Mouse (Mus musculus) forebrain, embryonic 14.5 days (tissue): Measurements from ENCODE around the gene Nkain4. TPM values are rescaled to one million over a fixed set of nuclear protein-coding genes. Genes with fewer than 3 reads are reported as not detected.

ENCODE experiments used
- ATAC-seq: fragments of 200-750 bp; cut with Nextera tagmentation; 2 replicates; pipeline ENCODE4 v1.8.0; 2017; ENCODE audit warnings: mild to moderate bottlenecking, moderate library complexity
- DNase-seq: peaks from one replicate; pipeline ENCODE4 v3.0.0-alpha.2; 2015; ENCODE audit warnings: low spot score
- H3K27ac ChIP-seq: fragments of 300-500 bp; sonication (generic); 2 replicates; pipeline ENCODE4 v1.5.1; 2014; ENCODE audit warnings: low read depth, mild to moderate bottlenecking, control low read depth, low read length, moderate library complexity
- H3K27me3 ChIP-seq: fragments of 300-500 bp; sonication (generic); replicated peaks from 2 replicates; pipeline ENCODE4 v1.6.1; 2014; ENCODE audit warnings: low read length, control low read depth, mixed read lengths; ENCODE audit not compliant: control insufficient read depth, insufficient read depth
- H3K36me3 ChIP-seq: fragments of 300-500 bp; sonication (generic); 2 replicates; pipeline ENCODE4 v1.6.1; 2014; ENCODE audit warnings: low read length, control low read depth; ENCODE audit not compliant: control insufficient read depth, insufficient read depth
- H3K4me1 ChIP-seq: fragments of 300-500 bp; sonication (generic); 2 replicates; pipeline ENCODE4 v1.6.1; 2014; ENCODE audit warnings: antibody characterized with exemption, low read length, control low read depth; ENCODE audit not compliant: control insufficient read depth, insufficient read depth
- H3K4me2 ChIP-seq: fragments of 300-500 bp; sonication (generic); 2 replicates; pipeline ENCODE4 v1.6.1; 2014; ENCODE audit warnings: mild to moderate bottlenecking, control low read depth, low read length
- H3K4me3 ChIP-seq: fragments of 300-500 bp; sonication (generic); 2 replicates; pipeline ENCODE4 v1.5.1; 2014; ENCODE audit warnings: low read depth, low read length, control low read depth
- H3K9ac ChIP-seq: fragments of 300-500 bp; sonication (generic); 2 replicates; pipeline ENCODE4 v1.6.1; 2014; ENCODE audit warnings: mild to moderate bottlenecking, low read length, control low read depth, moderate library complexity
- H3K9me3 ChIP-seq: fragments of 300-500 bp; sonication (generic); replicated peaks from 2 replicates; pipeline ENCODE4 v1.6.1; 2016; ENCODE audit warnings: low read length, control low read depth, mixed read lengths; ENCODE audit not compliant: control insufficient read depth
- WGBS: fragments of 180-500 bp; shearing (Covaris S2); extraction: QIAGEN DNeasy Blood & Tissue Kit; methylation state at CpG from one replicate; pipeline ENCODE4 v1.1.7; 2014; 5-methylcytosine and 5-hydroxymethylcytosine counted together
- polyA plus RNA-seq: library from polyadenylated mRNA; unstranded; fragments of >200 nt; fragmentation: Nextera tagmentation; extraction: Ambion mirVana; gene quantifications from 2 replicates; pipeline ENCODE4 v1.2.1, GENCODE M21; 2014

Nkain4 gene
- polyA plus RNA-seq, 1 experiment from 2014 or later, result 57.3 TPM

- 36% methylated on average over 4 of the region's 4 CpGs for WGBS
- Histone ChIP-seq H3K27ac (no peak within 1 kb of the TSS), H3K9ac (no peak within 1 kb of the TSS)
Measured at GRCm38 (mm10) chr2:180928723-180929122, 25.8 kb downstream of the Nkain4 start, which contains the start of gene Birc7. Birc7 (plus strand) TSS chr2:180929023.

DNA sequence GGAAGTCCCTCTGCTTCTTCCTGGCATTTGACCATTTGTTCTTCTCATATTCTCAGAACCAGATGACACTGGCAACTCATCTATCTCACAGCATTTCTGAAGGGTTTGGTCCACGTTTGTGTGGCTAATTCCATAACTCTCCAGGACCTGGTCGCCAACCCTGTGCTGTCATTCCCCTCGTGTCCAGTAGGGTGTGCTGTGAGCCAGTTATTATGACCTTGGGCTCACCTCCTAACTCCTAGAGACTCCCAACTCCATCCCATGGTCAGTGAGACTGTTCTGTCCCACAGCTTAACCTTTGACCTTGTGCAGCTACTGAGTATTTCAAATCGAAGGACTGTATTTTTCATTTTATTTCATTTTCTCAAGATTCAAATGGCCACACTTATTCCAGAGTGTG, 29.3 kb downstream of the Nkain4 start:
- H3K9ac ChIP-seq, result no peak overlapping the region
- H3K4me2 ChIP-seq, result no peak overlapping the region
- H3K27me3 ChIP-seq, result no peaks in the 10 kb centered on the region
- no peak overlapping the region for H3K27ac ChIP-seq
- no peaks in the 10 kb centered on the region for H3K4me1 ChIP-seq
- no peaks in the 10 kb centered on the region for H3K36me3 ChIP-seq
- no peak for ATAC-seq
- no peak overlapping the region for H3K4me3 ChIP-seq
- DNase-seq, result peak; percentile 78
- WGBS, result 8% methylated on average over 4 of the region's 4 CpGs
- H3K9me3 ChIP-seq, result no peaks in the 10 kb centered on the region

More at GRCm38 (mm10) chr2:180928723-180929122, 25.8 kb downstream of the Nkain4 start, which contains the start of gene Birc7:
- Histone ChIP-seq H3K4me2 (no peak within 1 kb of the TSS), H3K36me3 (no peaks in the 10 kb centered on the region), H3K4me1 (no peaks in the 10 kb centered on the region), H3K27me3 (no peaks in the 10 kb centered on the region), H3K9me3 (no peaks in the 10 kb centered on the region), H3K4me3 (no peak within 1 kb of the TSS)
- ATAC-seq, result no peak
- DNase-seq, result no peak

GRCm38 (mm10) chr2:180922739-180923138, 31.8 kb downstream of the Nkain4 start:
- Histone ChIP-seq H3K4me3 (no peak overlapping the region), H3K9me3 (no peaks in the 10 kb centered on the region), H3K4me1 (peaks cover 8% of the 10 kb centered on the region), H3K27me3 (no peaks in the 10 kb centered on the region), H3K36me3 (peaks cover 11% of the 10 kb centered on the region), H3K9ac (no peak overlapping the region), H3K27ac (no peak overlapping the region), H3K4me2 (no peak overlapping the region)
- no peak for DNase-seq
- no peak for ATAC-seq
- WGBS, result 88% methylated on average over 6 of the region's 6 CpGs

DNA sequence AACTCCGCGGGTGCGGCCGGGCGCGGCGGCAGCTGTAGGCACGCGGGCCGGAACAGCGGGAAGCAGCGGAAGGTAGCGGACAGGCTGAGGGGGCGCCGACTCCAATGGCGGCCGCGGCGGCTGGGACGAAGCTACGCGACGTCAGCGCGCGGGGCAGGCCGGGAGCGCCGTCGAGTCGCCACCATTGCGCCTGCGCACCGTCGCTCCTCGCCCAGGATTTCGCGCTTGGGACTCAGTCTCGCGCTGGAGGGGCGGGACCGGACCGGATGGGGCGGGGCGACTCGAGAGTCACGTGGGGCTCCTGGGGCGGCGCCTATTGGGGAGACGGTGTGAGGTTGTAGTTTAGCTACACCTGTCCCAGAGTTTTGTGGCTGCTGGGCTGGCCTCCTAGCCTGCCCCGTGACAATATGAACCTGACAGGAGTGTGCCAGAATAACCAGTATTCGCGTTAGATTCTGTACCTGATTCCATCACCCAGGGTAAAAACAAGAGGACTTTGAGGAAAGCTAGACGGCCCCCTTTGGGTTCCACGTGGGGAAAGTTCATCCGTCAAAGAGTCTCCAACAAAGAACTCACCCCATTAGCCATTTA, 33.6 kb downstream of the Nkain4 start, which contains the start of gene Ythdf1:
Gene Ythdf1 (minus strand): TSS at position 140 of the 591 bp plus-strand sequence.
- peak; percentile 96 for ATAC-seq
- peak within 1 kb of the TSS; percentile 100 for H3K4me3 ChIP-seq
- WGBS, result under 1% methylated on average over 55 of the region's 56 CpGs
- DNase-seq, result peak; percentile 98
- H3K9me3 ChIP-seq, result no peaks in the 10 kb centered on the region
- H3K27me3 ChIP-seq, result no peaks in the 10 kb centered on the region
- peak within 1 kb of the TSS; percentile 91 for H3K4me2 ChIP-seq
- H3K36me3 ChIP-seq, result peaks cover 29% of the 10 kb centered on the region
- peak within 1 kb of the TSS; percentile 97 for H3K9ac ChIP-seq
- peaks cover 8% of the 10 kb centered on the region for H3K4me1 ChIP-seq
- peak within 1 kb of the TSS; percentile 48; the same call in 1 of the 2 replicates for H3K27ac ChIP-seq

DNA sequence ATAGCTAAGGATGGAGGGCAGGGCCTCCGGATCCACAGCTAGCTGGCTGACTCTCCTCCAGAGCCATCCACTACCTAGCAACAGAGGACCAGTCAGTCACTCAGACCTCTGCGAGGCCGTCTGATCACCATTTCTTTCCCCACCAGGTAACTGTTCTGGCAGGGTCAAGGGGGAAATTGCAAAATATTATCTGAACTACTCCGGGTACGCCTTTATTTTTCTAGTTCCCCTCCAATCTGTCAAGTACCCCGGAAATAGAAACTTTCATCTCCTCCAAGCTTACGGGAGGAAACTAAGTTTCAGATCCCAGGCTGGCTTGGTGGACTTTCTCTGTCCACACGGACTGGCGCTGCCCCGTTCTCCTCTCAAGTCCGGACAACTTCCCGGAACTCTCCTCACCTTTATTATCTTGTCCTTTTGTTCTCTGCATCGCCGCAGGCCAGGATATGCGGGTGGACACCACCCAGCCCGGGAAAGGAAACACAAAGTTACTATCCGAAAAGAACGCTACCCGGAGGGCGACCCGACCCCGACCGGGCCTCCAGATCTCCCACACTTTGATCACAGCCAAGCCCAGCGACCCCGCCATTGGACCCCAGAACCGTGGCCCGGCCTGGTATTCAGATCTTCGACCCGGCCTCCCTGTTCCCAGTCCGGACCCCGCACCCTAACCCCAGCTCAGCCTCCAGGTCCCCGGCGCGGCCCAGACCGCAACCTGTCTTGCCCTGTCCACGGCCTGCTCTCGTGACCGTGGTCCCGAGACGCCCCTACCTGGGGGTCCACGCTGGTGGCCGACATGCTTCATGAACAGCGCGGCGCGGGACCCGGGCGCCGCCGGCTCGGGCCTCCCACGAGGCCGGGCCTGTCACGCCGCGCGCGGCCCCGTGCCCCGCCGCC, 34.3 kb downstream of the Nkain4 start:
- no peaks in the 10 kb centered on the region for H3K27me3 ChIP-seq
- peak overlapping the region; percentile 48; the same call in 1 of the 2 replicates for H3K27ac ChIP-seq
- peak overlapping the region; percentile 91 for H3K4me2 ChIP-seq
- H3K4me1 ChIP-seq, result peaks cover 8% of the 10 kb centered on the region
- H3K4me3 ChIP-seq, result peak overlapping the region; percentile 100
- DNase-seq (no peak), ATAC-seq (peak; percentile 75)
- H3K9me3 ChIP-seq, result no peaks in the 10 kb centered on the region
- H3K9ac ChIP-seq, result peak overlapping the region; percentile 97
- H3K36me3 ChIP-seq, result peaks cover 36% of the 10 kb centered on the region
- 1% methylated on average over 57 of the region's 61 CpGs for WGBS

DNA sequence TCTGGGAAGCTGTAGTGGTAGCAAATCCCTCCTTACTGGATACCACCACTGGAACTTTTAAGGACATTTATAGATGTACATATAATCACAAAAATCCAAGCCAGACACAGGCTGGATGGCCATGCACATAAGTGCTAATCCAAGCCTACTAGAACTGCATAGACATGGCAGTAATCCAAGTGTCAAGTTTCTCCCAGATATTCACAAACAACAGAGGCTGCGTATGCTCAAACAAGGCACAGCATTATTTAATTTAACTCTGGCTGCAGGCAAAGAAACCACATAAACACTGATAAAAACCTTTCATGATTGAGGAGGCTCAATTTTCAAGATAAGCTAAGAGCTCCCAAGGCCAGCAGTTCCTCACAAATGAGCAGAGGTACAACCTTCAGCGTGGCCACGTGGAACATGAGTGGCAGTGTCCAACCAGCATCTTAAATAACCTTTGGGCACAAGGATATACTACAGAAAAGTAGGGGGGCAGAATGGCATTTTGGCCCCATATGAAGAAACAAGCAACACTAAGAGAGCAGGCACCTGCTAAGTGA, 38.5 kb downstream of the Nkain4 start:
- DNase-seq (no peak), ATAC-seq (no peak)
- peaks cover 76% of the 10 kb centered on the region for H3K36me3 ChIP-seq
- no peak overlapping the region for H3K9ac ChIP-seq
- H3K27ac ChIP-seq, result no peak overlapping the region
- peaks cover 8% of the 10 kb centered on the region for H3K4me1 ChIP-seq
- H3K4me2 ChIP-seq, result no peak overlapping the region
- H3K27me3 ChIP-seq, result no peaks in the 10 kb centered on the region
- H3K4me3 ChIP-seq, result no peak overlapping the region
- H3K9me3 ChIP-seq, result no peaks in the 10 kb centered on the region
- WGBS, result 87% methylated on average over 3 of the region's 3 CpGs

DNA sequence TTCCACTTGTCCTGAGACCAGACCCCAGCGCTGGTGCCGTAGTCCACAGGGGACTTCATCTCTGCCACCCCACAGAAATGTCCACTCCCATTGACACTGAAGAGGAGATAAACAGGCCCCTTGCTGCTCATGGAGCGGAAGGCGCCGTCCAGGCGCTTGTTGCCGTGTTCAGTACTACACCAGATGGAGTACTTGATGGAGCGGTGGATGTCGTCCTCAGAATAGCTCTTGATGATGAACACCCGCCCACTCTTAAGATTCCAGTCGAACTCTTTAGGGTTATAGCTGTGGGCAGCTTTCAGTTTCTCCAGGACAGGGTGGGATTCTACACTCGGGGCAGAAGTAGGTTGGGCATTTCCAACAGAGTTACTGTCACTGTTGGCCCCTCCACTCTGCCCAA, 43.6 kb downstream of the Nkain4 start:
- H3K36me3 ChIP-seq, result peaks cover 83% of the 10 kb centered on the region
- ATAC-seq, result no peak

DNA sequence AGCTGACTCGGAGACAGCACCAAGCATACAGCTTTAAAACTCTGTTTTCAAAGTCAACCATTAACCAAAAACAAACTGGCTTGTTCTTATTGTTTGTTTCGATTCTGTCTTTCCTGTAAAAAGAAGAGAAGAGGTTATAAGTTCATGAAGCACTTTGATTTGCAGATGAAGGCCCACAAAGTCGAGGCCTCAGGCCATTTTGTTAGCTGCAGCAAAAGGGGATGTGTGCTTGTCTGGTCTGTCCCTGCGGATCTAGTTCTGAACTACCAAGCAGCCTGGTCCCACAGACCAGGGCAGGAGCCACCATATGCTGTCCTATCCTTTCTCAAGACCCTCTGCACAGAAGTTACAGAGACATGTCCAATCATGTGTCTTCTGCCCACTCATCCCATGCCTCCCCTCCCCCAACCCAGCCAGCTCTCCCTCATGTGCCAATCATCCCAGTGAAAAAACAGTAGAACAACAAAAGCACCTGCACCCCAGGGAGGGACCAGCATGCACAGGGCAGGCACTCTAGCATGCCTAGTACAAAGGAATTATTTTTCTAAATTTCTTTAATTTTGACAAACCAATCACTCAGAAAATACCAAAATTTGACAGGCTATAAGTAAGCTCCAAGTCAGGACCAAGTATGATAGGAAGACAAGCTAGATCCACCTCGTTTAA, 48.8 kb downstream of the Nkain4 start:
- peaks cover 53% of the 10 kb centered on the region for H3K36me3 ChIP-seq

More for the DNA sequence above, 43.6 kb downstream of the Nkain4 start:
- Histone ChIP-seq H3K27me3 (no peaks in the 10 kb centered on the region), H3K9me3 (no peaks in the 10 kb centered on the region), H3K4me3 (no peak overlapping the region), H3K27ac (no peak overlapping the region), H3K4me2 (no peak overlapping the region), H3K9ac (no peak overlapping the region), H3K4me1 (no peaks in the 10 kb centered on the region)
- WGBS, result 95% methylated on average over 12 of the region's 12 CpGs
- DNase-seq, result no peak

More for the DNA sequence above, 48.8 kb downstream of the Nkain4 start:
- Histone ChIP-seq H3K9ac (no peak overlapping the region), H3K4me1 (no peaks in the 10 kb centered on the region), H3K4me3 (no peak overlapping the region), H3K9me3 (no peaks in the 10 kb centered on the region), H3K4me2 (no peak overlapping the region), H3K27me3 (no peaks in the 10 kb centered on the region), H3K27ac (no peak overlapping the region)
- DNase-seq (no peak), ATAC-seq (no peak)
- 80% methylated on average over 5 of the region's 5 CpGs for WGBS
